Mouse (Mus musculus) limb, embryonic 12.5 days (tissue): ENCODE data around the gene Olfr330. TPM values are rescaled to one million over a fixed set of nuclear protein-coding genes. Genes with fewer than 3 reads are reported as not detected.
"Not testable (repeated sequence)": the region's sequence is repeated elsewhere in the genome, so short reads cannot be mapped to it uniquely, and the experiment has no call there.

Source experiments
- ATAC-seq: fragments of 200-750 bp; cut with Nextera tagmentation; 2 replicates; pipeline ENCODE4 v1.8.0; 2017; ENCODE audit warnings: low read depth, moderate TSS enrichment; ENCODE audit not compliant: insufficient number of reproducible peaks, insufficient read depth, low FRiP score, low TSS enrichment
- H3K27ac ChIP-seq: fragments of 300-500 bp; sonication (generic); 2 replicates; pipeline ENCODE4 v1.5.1; 2016; ENCODE audit warnings: mild to moderate bottlenecking, moderate library complexity
- H3K27me3 ChIP-seq: fragments of 300-500 bp; sonication (generic); 2 replicates; pipeline ENCODE4 v1.6.1; 2016; ENCODE audit warnings: mild to moderate bottlenecking, moderate library complexity
- H3K36me3 ChIP-seq: fragments of 300-500 bp; sonication (generic); 2 replicates; pipeline ENCODE4 v1.6.1; 2016; ENCODE audit warnings: mild to moderate bottlenecking, moderate library complexity
- H3K4me1 ChIP-seq: fragments of 300-500 bp; sonication (generic); replicated peaks from 2 replicates; pipeline ENCODE4 v1.6.1; 2016
- H3K4me2 ChIP-seq: fragments of 300-500 bp; sonication (generic); 2 replicates; pipeline ENCODE4 v1.6.1; 2016; ENCODE audit warnings: mild to moderate bottlenecking, moderate library complexity
- H3K4me3 ChIP-seq: fragments of 300-500 bp; sonication (generic); replicated peaks from 2 replicates; pipeline ENCODE4 v1.5.1; 2016; ENCODE audit warnings: mild to moderate bottlenecking
- H3K9ac ChIP-seq: fragments of 300-500 bp; sonication (generic); replicated peaks from 2 replicates; pipeline ENCODE4 v1.6.1; 2016; ENCODE audit warnings: mild to moderate bottlenecking, moderate library complexity
- H3K9me3 ChIP-seq: fragments of 300-500 bp; sonication (generic); 2 replicates; pipeline ENCODE4 v1.6.1; 2016; ENCODE audit warnings: mild to moderate bottlenecking, moderate library complexity
- WGBS: fragments of 180-500 bp; shearing (Covaris S2); methylation state at CpG from one replicate; pipeline ENCODE4 v1.1.7; 2016; 5-methylcytosine and 5-hydroxymethylcytosine counted together
- polyA plus RNA-seq: library from polyadenylated mRNA; unstranded; fragments of >200 nt; fragmentation: Nextera tagmentation; extraction: Ambion mirVana; gene quantifications from 2 replicates; pipeline ENCODE4 v1.2.1, GENCODE M21; 2016

The Olfr330 gene
- polyA plus RNA-seq = not detected in 2 replicates

DNA sequence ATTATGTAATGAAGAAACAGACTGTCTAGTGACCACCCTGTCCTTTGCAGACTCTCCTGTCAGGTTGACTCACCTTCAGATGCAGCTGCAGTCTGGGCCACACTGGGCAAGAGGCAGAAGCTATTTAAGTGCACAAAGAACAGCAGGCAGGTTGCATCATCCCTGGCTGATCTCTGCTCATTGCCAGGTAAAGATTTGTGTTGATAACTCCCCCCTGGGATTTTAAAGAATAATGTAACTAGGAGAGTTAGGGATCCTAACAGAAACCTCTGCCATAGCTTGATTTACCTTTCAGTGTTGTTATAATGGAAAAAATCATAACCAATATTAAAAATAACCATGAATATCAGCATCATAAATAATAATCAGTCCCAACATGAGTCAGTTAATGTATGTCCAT lies at the start of gene Olfr330:
Olfr330 (minus strand) TSS at position 101 of the 400 bp plus-strand sequence.
- H3K4me2 ChIP-seq, ATAC-seq, H3K4me1 ChIP-seq: not testable (repeated sequence)

DNA sequence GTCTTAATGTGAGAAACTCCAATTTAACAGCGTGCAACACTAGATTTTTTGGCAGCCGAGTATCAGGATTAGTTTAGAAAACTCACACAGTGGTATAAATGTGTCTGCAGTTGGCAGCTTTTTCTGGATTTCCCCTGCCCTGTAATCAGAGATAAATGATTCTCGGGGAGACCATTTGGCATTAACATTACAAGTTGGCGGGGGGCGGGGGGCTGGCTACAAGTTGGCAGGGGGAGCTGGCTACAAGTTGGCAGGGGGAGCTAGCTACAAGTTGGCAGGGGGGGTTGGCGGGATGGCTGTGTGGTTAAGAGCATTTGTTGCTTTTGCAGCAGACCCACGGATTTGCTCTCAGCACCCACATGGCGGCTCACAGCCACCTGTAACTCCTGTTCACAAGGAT lies 44.0 kb upstream of the Olfr330 start:
- H3K4me3 ChIP-seq = no peak overlapping the region
- H3K9me3 ChIP-seq = no peaks in the 10 kb centered on the region
- H3K27me3 ChIP-seq = no peaks in the 10 kb centered on the region
- no peaks in the 10 kb centered on the region for H3K36me3 ChIP-seq
- no peak overlapping the region for H3K27ac ChIP-seq
- WGBS = 82% methylated on average over 8 of the region's 8 CpGs
- H3K4me1 ChIP-seq = no peaks in the 10 kb centered on the region
- H3K9ac ChIP-seq = no peak overlapping the region
- no peak for ATAC-seq
- H3K4me2 ChIP-seq = no peak overlapping the region

More for the DNA sequence above, at the start of gene Olfr330:
- H3K9ac ChIP-seq, H3K27ac ChIP-seq, H3K9me3 ChIP-seq, H3K36me3 ChIP-seq, H3K27me3 ChIP-seq, H3K4me3 ChIP-seq: not testable (repeated sequence)

DNA sequence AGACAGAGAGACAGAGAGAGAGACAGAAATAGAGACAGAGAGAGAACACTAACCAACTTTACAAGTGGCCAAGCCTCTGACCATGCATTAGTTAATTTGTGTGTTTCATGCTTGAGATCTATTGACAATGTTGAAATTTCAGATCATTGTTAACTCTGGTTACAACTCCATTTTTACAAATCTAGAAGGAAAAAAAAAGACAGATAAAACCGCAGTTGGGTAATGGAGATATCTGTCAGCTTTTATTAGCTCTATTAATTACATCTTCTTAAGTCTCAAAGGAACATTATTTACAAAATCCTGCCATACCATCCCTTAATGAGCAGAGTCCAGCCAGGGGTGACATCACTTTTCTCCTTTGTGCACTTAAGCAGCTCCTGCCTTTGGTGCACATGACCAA lies 42.8 kb upstream of the Olfr330 start, which contains the start of gene Olfr325:
Olfr325 (plus strand) TSS at position 301 of the 400 bp plus-strand sequence.
- Histone ChIP-seq H3K4me2 (no peak within 1 kb of the TSS), H3K4me3 (no peak within 1 kb of the TSS), H3K9ac (no peak within 1 kb of the TSS), H3K4me1 (no peaks in the 10 kb centered on the region), H3K27ac (no peak within 1 kb of the TSS), H3K27me3 (no peaks in the 10 kb centered on the region), H3K36me3 (no peaks in the 10 kb centered on the region), H3K9me3 (no peaks in the 10 kb centered on the region)
- WGBS = 98% methylated on average over 1 of the region's 1 CpGs
- ATAC-seq = no peak

DNA sequence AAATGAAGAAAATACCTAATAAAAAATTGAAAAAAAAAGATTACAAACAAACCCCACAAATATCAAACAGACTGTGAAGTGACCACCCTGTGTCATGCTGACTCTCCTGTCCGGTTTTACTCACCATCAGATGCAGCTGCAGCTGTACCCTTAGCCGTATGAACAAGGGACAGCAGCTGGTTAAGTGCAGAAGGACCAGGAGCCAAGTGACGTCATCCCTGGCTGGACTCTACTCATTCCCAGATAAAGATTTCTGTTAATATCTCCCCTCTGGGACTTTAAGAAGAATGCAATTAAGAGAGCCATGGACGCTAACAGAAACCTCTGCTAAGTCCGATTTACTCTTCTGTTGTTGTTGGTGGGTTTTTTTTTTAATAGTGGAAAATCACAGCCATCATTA lies 35.8 kb upstream of the Olfr330 start, which contains the start of gene Olfr224:
Olfr224 (minus strand) TSS at position 149 of the 400 bp plus-strand sequence.
- Histone ChIP-seq H3K4me1 (no peaks in the 10 kb centered on the region), H3K27ac (no peak within 1 kb of the TSS), H3K27me3 (no peaks in the 10 kb centered on the region), H3K4me2 (no peak within 1 kb of the TSS), H3K36me3 (no peaks in the 10 kb centered on the region), H3K4me3 (no peak within 1 kb of the TSS), H3K9me3 (no peaks in the 10 kb centered on the region), H3K9ac (no peak within 1 kb of the TSS)
- no peak for ATAC-seq
- WGBS = 81% methylated on average over 5 of the region's 5 CpGs

DNA sequence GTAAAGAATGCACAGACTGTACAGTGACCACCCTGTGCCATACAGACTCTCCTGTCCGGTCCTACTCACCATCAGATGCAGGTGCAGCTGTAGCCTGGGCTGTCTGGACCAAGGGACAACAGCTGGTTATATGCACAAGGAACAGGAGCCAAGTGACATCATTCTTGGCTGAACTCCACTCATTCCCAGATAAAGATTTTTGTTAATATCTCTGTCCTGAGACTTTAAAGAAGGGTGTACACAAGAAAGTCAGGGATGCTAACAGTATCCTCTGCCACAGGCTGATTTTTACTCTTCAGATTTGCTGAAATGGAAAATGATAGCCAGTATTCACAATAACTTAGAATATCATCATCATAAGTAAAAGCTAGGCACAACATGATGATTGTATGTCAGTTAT lies 20.9 kb upstream of the Olfr330 start, which contains the start of gene Olfr328:
Olfr328 (minus strand) TSS at position 101 of the 400 bp plus-strand sequence.
- Histone ChIP-seq H3K27me3 (no peaks in the 10 kb centered on the region), H3K36me3 (no peaks in the 10 kb centered on the region), H3K9me3 (no peaks in the 10 kb centered on the region), H3K4me1 (no peaks in the 10 kb centered on the region), H3K4me2 (no peak within 1 kb of the TSS), H3K27ac (no peak within 1 kb of the TSS), H3K9ac (no peak within 1 kb of the TSS), H3K4me3 (no peak within 1 kb of the TSS)
- ATAC-seq = no peak
- 77% methylated on average over 1 of the region's 1 CpGs for WGBS

DNA sequence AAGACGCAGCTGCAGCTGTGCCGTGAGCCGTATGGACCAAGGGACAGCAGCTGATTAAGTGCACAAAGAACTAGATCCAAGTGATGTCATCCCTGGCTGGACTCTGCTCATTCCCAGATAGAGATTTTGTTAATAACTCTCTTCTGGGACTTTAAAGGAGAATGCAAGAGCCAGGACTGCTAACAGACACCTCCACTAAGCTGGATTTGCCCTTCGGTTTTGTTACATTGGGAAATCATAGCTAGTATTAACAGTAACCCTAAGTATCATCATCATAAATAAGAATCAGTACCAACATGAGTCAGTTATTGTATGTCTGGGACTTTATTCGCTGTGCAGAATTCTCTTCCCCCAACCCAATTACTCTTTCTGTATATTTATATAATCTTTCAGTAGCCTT lies 11.7 kb upstream of the Olfr330 start, which contains the start of gene Olfr329-ps:
Olfr329-ps (minus strand) TSS at position 101 of the 400 bp plus-strand sequence.
- Histone ChIP-seq H3K36me3 (no peaks in the 10 kb centered on the region), H3K4me3 (no peak within 1 kb of the TSS), H3K27ac (no peak within 1 kb of the TSS), H3K4me1 (no peaks in the 10 kb centered on the region), H3K27me3 (no peaks in the 10 kb centered on the region), H3K4me2 (no peak within 1 kb of the TSS), H3K9ac (no peak within 1 kb of the TSS), H3K9me3 (no peaks in the 10 kb centered on the region)
- no peak for ATAC-seq
- 83% methylated on average over 5 of the region's 5 CpGs for WGBS

DNA sequence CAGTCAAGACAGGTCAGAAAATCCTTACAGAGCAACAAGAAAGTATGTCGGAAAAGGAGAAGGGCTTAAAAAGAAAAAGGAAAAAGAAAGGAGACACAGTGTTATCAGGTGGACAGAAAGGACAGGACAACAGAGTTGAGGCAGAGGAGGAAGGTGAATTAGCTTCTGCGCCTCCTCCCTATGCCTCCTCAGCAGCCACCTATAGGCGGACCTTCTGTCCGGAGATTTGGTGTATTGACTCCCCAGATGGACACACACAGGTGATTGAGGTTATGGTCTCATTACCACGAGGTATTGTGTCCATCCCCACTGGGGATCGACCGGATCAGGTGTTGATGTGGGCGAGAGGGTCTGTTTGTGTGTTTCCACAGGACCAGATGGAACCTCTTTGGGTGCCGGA lies 14.9 kb downstream of the Olfr330 start:
- H3K4me3 ChIP-seq, H3K36me3 ChIP-seq, ATAC-seq, H3K27me3 ChIP-seq, H3K9ac ChIP-seq, H3K4me2 ChIP-seq, H3K27ac ChIP-seq, H3K4me1 ChIP-seq, H3K9me3 ChIP-seq: not testable (repeated sequence)
- 85% methylated on average over 7 of the region's 9 CpGs for WGBS

DNA sequence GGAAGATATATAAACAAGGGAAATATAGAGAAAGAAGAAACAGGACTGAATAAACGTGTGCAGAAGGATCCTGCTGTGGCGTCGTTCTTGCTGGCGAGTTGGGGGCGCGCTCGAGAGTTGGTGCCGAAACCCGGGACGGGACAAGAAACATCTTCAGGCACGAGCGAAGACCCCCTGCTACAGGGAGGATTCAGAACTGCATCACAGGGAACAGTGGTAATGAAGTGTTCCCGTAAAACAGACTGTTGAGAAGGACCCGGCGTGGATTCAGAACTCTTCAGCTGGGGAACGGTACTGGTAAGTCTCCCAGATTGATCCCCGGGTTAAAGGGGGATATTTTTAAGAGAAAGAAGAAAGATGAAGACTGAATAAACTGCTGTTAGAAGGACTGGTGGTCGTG lies 15.7 kb downstream of the Olfr330 start:
- 90% methylated on average over 18 of the region's 18 CpGs for WGBS
- H3K4me2 ChIP-seq, H3K36me3 ChIP-seq, H3K4me3 ChIP-seq, H3K9ac ChIP-seq, H3K27me3 ChIP-seq, H3K4me1 ChIP-seq, ATAC-seq, H3K27ac ChIP-seq, H3K9me3 ChIP-seq: not testable (repeated sequence)

DNA sequence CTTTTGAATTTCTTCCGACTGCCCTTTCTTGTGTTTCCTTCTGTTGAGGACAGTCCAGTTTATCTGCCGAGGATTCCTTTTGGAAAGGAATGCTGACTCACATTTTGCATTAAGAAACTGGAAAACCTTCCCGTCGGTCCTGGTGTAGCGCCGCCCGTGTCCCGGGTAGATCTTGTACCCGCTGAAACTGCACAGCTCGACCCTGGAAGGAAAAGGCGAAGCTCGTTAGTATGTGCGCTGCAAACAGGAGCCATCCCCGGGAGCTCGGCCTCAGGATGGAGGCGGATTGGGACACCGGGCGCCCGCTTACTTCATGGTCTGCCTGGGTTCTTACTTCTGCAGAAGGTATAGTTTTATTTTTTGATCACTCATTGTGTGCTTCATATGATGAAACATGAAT lies 25.6 kb downstream of the Olfr330 start:
- not testable (repeated sequence) for H3K4me3 ChIP-seq, H3K4me1 ChIP-seq, H3K9ac ChIP-seq, H3K27ac ChIP-seq, H3K36me3 ChIP-seq, H3K9me3 ChIP-seq, H3K27me3 ChIP-seq, ATAC-seq, H3K4me2 ChIP-seq
- 83% methylated on average over 19 of the region's 19 CpGs for WGBS

DNA sequence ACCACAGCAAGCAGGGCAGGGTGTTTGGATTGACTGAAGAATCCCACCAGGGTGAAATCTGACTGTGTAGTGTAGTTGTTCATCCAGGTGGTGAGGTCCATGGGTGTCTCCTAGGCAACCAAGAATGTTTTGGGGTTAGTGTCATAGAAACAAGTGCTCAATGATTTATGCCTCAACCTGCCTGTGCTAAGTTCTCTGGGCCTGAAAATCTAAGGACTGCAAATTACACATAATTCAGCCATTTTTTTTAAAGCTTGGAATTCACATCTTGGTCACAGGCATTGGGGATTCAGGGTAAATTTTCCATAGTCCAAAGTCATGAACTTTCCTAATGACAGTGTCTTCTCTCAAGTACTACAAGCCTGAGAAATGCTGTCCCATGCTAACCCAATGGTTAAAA lies 32.2 kb downstream of the Olfr330 start, which contains the start of gene Olfr331:
Olfr331 (minus strand) TSS at position 101 of the 400 bp plus-strand sequence.
- not testable (repeated sequence) for H3K27ac ChIP-seq, ATAC-seq, H3K27me3 ChIP-seq, H3K4me2 ChIP-seq, H3K36me3 ChIP-seq, H3K9ac ChIP-seq, H3K4me1 ChIP-seq, H3K4me3 ChIP-seq, H3K9me3 ChIP-seq

DNA sequence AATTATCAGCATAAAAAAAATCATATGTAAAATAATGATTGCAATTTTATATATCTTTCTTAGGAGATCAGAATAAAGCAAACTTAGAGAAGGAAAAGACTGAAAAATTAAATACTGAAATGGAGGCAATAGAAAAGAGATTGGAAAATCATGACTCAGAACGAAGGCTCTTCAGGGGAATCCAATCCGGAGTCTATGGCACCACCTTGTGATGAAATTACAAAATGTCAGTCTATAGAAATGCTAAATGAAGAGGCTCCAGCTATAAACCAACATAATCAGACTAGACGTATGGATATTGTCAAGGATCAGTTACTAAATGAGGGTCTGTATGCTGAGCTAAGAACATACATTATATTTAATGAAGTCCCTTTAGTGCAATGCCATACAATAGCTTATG lies 35.3 kb downstream of the Olfr330 start:
- 58% methylated on average over 3 of the region's 3 CpGs for WGBS
- ATAC-seq = no peak
- no peak overlapping the region for H3K27ac ChIP-seq

DNA sequence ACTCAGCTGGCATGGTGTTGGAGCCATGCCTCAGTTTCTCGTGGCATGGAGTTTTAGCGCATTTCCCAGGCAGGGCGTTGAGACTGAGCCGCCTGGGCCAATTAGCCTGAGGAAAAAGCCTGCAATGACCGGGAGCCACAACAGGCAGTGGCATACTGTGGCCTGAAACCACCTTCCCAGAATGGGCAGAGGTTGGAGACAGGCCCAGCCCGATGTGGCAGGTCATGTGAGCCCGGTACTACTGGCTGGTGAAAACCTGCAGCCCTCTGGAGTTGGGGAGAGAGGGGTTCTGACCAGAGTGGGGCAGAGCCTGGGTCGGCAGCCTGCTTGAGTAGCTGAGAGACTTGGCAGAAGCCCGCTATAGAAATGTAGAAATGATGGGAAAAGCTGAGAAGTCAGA lies 35.9 kb downstream of the Olfr330 start:
- Histone ChIP-seq H3K27ac (no peak overlapping the region), H3K9ac (no peak overlapping the region), H3K27me3 (no peaks in the 10 kb centered on the region), H3K4me2 (no peak overlapping the region), H3K4me1 (no peaks in the 10 kb centered on the region), H3K36me3 (no peaks in the 10 kb centered on the region), H3K4me3 (no peak overlapping the region), H3K9me3 (no peaks in the 10 kb centered on the region)
- no peak for ATAC-seq
- WGBS = 73% methylated on average over 9 of the region's 9 CpGs

More for the DNA sequence above, 35.3 kb downstream of the Olfr330 start:
- no peak overlapping the region for H3K4me2 ChIP-seq
- H3K4me1 ChIP-seq = no peaks in the 10 kb centered on the region
- no peaks in the 10 kb centered on the region for H3K36me3 ChIP-seq
- H3K27me3 ChIP-seq = no peaks in the 10 kb centered on the region
- H3K4me3 ChIP-seq = no peak overlapping the region
- no peaks in the 10 kb centered on the region for H3K9me3 ChIP-seq
- no peak overlapping the region for H3K9ac ChIP-seq
